In the genomic region with DNA sequence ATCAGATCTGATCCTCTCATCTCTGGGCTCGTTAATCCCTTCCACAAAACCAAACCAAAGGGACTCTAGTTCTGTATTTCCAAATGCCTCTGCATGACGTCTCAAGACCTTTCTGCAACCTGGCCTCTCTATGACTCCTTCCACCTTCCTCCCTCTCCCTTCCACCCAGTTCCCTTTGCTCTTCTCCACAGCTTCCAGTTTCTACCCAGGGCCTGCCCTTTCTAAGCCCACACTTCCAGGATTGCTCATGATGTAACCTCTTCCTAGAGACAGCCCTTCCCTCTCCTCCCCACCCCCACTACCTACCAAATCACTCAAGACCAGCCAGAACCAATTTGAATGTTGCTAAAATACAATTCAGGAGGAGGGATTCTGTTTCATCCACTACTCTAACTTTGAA, we compare ENCODE assay signal across 9 mouse cellular contexts. TPM values are rescaled to one million over a fixed set of nuclear protein-coding genes. Genes with fewer than 3 reads are reported as not detected.
DNase-seq lines count a peak whose midpoint lies in the region; ATAC-seq and TF ChIP-seq lines count a peak whose summit lies in the region.
"Had no signal": no experiment of that assay in that cellular context is flagged by ENCODE, and none has a peak within 500 bp of the region (broad histone marks: within the 10 kb centered on the region; RNA-seq: fewer than 3 reads in every experiment).

No protein-coding gene starts in this region.

- TF ChIP-seq EP300 in liver, postnatal 0 days (IDR thresholded peaks at IDR 0.05; ENCODE audit: low read depth): no peak
- TF ChIP-seq EP300 in stomach, postnatal 0 days (optimal IDR thresholded peaks at IDR 0.05): no peak

- H3K4me2 ChIP-seq in heart, embryonic 12.5 days: peak overlapping the region; percentile 41
- peak overlapping the region; percentile 71; the same call in 1 of the 2 replicates for H3K4me2 ChIP-seq in neural tube, embryonic 12.5 days (replicated peaks)
- H3K4me2 ChIP-seq in liver, postnatal 0 days (ENCODE audit: low read depth, low read length): peak overlapping the region; percentile 24; the same call in 1 of the 2 replicates
- H3K4me2 ChIP-seq in stomach, postnatal 0 days (replicated peaks; ENCODE audit: low read depth): no peak overlapping the region

- H3K27me3 ChIP-seq in heart, embryonic 12.5 days (replicated peaks): no peaks in the 10 kb centered on the region
- H3K27me3 ChIP-seq in neural tube, embryonic 12.5 days (replicated peaks): no peaks in the 10 kb centered on the region
- no peaks in the 10 kb centered on the region for H3K27me3 ChIP-seq in liver, postnatal 0 days (ENCODE audit: insufficient read depth, low read length)
- no peaks in the 10 kb centered on the region for H3K27me3 ChIP-seq in stomach, postnatal 0 days (ENCODE audit: control insufficient read depth, insufficient read depth, low read length)

- H3K4me1 ChIP-seq in heart, embryonic 12.5 days (replicated peaks): peaks cover 64% of the 10 kb centered on the region
- H3K4me1 ChIP-seq in neural tube, embryonic 12.5 days: peaks cover 26% of the 10 kb centered on the region
- peaks cover 39% of the 10 kb centered on the region for H3K4me1 ChIP-seq in liver, postnatal 0 days (ENCODE audit: insufficient read depth)
- peaks cover 11% of the 10 kb centered on the region for H3K4me1 ChIP-seq in stomach, postnatal 0 days (replicated peaks; ENCODE audit: control insufficient read depth, insufficient read depth)

- intact Hi-C loops in heart, postnatal 25 days (cut with DNase I): no loop called here

- H3K36me3 ChIP-seq in heart, embryonic 12.5 days: no peaks in the 10 kb centered on the region
- H3K36me3 ChIP-seq in neural tube, embryonic 12.5 days: no peaks in the 10 kb centered on the region
- H3K36me3 ChIP-seq in liver, postnatal 0 days (replicated peaks; ENCODE audit: insufficient read depth, low read length): no peaks in the 10 kb centered on the region
- no peaks in the 10 kb centered on the region for H3K36me3 ChIP-seq in stomach, postnatal 0 days (ENCODE audit: control insufficient read depth, insufficient read depth, low read length)

- H3K9me3 ChIP-seq in heart, embryonic 12.5 days (replicated peaks): no peaks in the 10 kb centered on the region
- no peaks in the 10 kb centered on the region for H3K9me3 ChIP-seq in neural tube, embryonic 12.5 days
- H3K9me3 ChIP-seq in liver, postnatal 0 days (ENCODE audit: low read length): no peaks in the 10 kb centered on the region
- H3K9me3 ChIP-seq in stomach, postnatal 0 days (ENCODE audit: control insufficient read depth, low read length): no peaks in the 10 kb centered on the region

- H3K27ac ChIP-seq in heart, embryonic 12.5 days (ENCODE audit: poor library complexity, severe bottlenecking): peak overlapping the region; percentile 55
- H3K27ac ChIP-seq in neural tube, embryonic 12.5 days: no peak overlapping the region
- peak overlapping the region; percentile 42; the same call in 1 of the 2 replicates for H3K27ac ChIP-seq in liver, postnatal 0 days (ENCODE audit: low read depth)
- peak overlapping the region; percentile 46; the same call in 1 of the 2 replicates for H3K27ac ChIP-seq in stomach, postnatal 0 days (replicated peaks)
- no peak overlapping the region for H3K27ac ChIP-seq in layer of hippocampus, adult 2 months
- H3K27ac ChIP-seq: heart, adult 2 months had no signal

- 45% methylated on average over 2 of the region's 2 CpGs for WGBS in heart, embryonic 12.5 days
- WGBS in neural tube, embryonic 12.5 days: 70% methylated on average over 2 of the region's 2 CpGs
- 61% methylated on average over 2 of the region's 2 CpGs for WGBS in liver, postnatal 0 days (ENCODE audit: insufficient replicate concordance)
- 44% methylated on average over 2 of the region's 2 CpGs for WGBS in stomach, postnatal 0 days

- no peak for TF ChIP-seq CTCF in liver, postnatal 0 days (IDR thresholded peaks at IDR 0.05; ENCODE audit: low read depth)
- TF ChIP-seq CTCF in stomach, postnatal 0 days (IDR thresholded peaks at IDR 0.05; ENCODE audit: low read depth): no peak
- no peak for TF ChIP-seq CTCF in layer of hippocampus, adult 2 months (conservative IDR thresholded peaks at IDR 0.05)

- no peak overlapping the region for H3K9ac ChIP-seq in heart, embryonic 12.5 days
- 0 out of 2 replicates have a peak overlapping the region, but pooled peaks have one; percentile 10 for H3K9ac ChIP-seq in neural tube, embryonic 12.5 days
- H3K9ac ChIP-seq in liver, postnatal 0 days (replicated peaks): no peak overlapping the region
- no peak overlapping the region for H3K9ac ChIP-seq in stomach, postnatal 0 days (ENCODE audit: low read length)

- H3K4me3 ChIP-seq in heart, embryonic 12.5 days: peak overlapping the region; percentile 10; the same call in 1 of the 2 replicates
- no peak overlapping the region for H3K4me3 ChIP-seq in neural tube, embryonic 12.5 days
- H3K4me3 ChIP-seq in liver, postnatal 0 days (ENCODE audit: low read depth, low read length): no peak overlapping the region
- H3K4me3 ChIP-seq in stomach, postnatal 0 days (ENCODE audit: low read depth, low read length): no peak overlapping the region
- no peak overlapping the region for H3K4me3 ChIP-seq in layer of hippocampus, adult 2 months
- H3K4me3 ChIP-seq: heart, adult 2 months had no signal

- no peak for ATAC-seq in heart, embryonic 12.5 days (ENCODE audit: insufficient number of reproducible peaks, low FRiP score)
- no peak for ATAC-seq in neural tube, embryonic 12.5 days (ENCODE audit: low FRiP score, low read depth)
- ATAC-seq in liver, postnatal 0 days: no peak
- ATAC-seq in stomach, postnatal 0 days (ENCODE audit: low FRiP score, low TSS enrichment): 0 out of 2 replicates have a peak, but pooled peaks have one; percentile 10

- DNase-seq in heart, postnatal 25 days (ENCODE audit: low spot score): no peak
- no peak for DNase-seq in neural tube, embryonic 10.5 days (ENCODE audit: extremely low spot score, low spot score)
- no peak for DNase-seq in liver, postnatal 0 days
- DNase-seq in stomach, postnatal 0 days (ENCODE audit: low spot score): peak; percentile 24
- DNase-seq in spleen, postnatal 10 days (ENCODE audit: low spot score in 2 of 2): no peak
- no peak for DNase-seq in layer of hippocampus, adult 2 months (ENCODE audit: low spot score in 2 of 2)

RNA-seq across cellular contexts. Expression of gene Sec24b, which starts 2.9 kb away (rescaled TPM):
- 32.1 and 35.5 TPM in 2 replicates for polyA plus RNA-seq in heart, embryonic 12.5 days (2016; fragmentation: Nextera tagmentation; extraction: Ambion mirVana)
- total RNA-seq in heart, postnatal 25 days (2021): 10 to 100 TPM; 31.9 to 33.2 TPM
- 33.0 and 35.0 TPM in 2 replicates for polyA plus RNA-seq in neural tube, embryonic 12.5 days (2016; fragmentation: Nextera tagmentation; extraction: Ambion mirVana)
- polyA plus RNA-seq in liver, postnatal 0 days (2015; fragmentation: Nextera tagmentation; extraction: Ambion mirVana): 4.5 and 5.4 TPM in 2 replicates
- polyA plus RNA-seq in stomach, postnatal 0 days (2015; fragmentation: Nextera tagmentation; extraction: Ambion mirVana): 10.9 and 12.7 TPM in 2 replicates
- total RNA-seq in layer of hippocampus, adult 2 months (2021): 10 to 100 TPM; 57.3 to 62.1 TPM

Comparison
In these comparisons a context has a peak if more than half of its experiments do, and no peak if none do; other contexts are left out.
1. H3K27ac ChIP-seq: peak in heart, embryonic 12.5 days (single experiment), liver, postnatal 0 days (single experiment) and stomach, postnatal 0 days (single experiment); none in neural tube, embryonic 12.5 days (single experiment) and layer of hippocampus, adult 2 months (single experiment).